Mouse (Mus musculus): ENCODE results near the gene Gm7358.
"Not testable (repeated sequence)": the region's sequence is repeated elsewhere in the genome, so short reads cannot be mapped to it uniquely, and the experiment has no call there.

Gm7358 gene

DNA sequence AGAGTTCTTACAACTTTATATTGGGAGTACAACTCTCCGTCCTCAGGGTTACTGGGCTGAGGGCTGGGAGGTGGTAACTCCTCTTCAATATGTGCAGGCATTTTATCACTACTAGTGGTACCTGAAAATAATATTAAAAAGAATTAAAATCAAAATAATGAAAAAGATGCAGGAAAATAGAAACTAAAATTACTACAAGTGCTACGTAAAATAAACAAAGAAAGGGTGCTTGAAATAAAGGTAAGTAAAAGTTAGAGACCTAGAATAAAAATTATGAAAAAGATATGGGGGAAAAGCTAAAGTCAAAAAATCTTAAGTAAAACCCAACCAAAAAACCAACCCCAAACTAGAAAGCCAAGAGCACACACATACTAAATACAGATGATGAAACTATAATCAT, at the start of gene Gm7358:
Gm7358 (minus strand) TSS at position 101 of the 400 bp plus-strand sequence.
- in situ Hi-C loops (cut with MseI, MboI), result not testable (repeated sequence)

DNA sequence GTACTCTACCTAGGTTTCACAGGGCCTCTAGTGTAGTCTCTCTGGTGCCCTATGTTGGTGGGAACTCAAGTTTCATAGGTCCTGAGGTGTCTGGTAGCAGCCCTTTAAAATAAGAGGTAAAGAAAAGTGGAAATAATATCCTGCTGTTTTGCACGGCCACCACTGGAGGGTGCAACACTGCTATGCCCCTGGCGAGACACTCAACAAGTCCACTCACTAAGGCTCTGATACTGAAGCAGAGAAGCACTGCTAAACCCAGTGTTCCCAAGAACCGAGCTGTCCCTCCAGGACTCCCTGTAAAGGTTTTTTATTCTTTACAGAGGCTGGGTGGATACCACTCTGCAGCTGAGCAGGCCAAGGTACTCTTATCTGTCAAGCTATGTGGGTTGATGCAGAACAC, 43.7 kb upstream of the Gm7358 start:
- in situ Hi-C loops (cut with MseI, MboI), result loop anchor here in 1 of 2 experiments (25.0 kb wide), 1 partner anchor 409 kb away; no protein-coding TSS in a partner anchor

DNA sequence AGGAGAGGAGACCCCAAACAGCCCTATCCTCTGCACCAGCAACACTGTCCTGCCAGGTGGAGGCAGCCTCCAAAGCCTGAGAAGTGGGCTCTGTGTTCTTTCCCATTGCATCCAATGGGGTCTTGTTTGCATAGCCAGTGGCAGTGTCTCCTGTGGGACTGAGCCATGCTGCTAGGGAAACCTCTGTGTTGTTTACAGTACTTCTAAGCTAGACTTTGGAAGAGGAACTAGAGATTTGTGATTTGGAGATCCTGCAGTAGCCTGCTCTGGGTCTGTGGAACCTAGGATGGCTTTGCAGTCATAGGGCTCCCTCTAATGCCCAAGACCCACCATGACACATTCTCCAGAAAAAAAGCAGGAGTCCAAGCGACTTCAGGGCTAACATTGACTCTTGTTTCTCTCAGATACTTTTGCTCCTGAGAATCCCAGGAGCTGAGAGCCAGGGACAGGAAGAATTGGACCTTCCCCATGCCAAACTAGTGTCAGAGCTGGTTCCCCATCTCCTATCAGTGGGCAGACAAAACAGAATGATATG, 42.2 kb upstream of the Gm7358 start:
- in situ Hi-C loops (cut with MseI, MboI), result loop anchor here in 1 of 2 experiments (25.0 kb wide), 1 partner anchor 411 kb away; no protein-coding TSS in a partner anchor

DNA sequence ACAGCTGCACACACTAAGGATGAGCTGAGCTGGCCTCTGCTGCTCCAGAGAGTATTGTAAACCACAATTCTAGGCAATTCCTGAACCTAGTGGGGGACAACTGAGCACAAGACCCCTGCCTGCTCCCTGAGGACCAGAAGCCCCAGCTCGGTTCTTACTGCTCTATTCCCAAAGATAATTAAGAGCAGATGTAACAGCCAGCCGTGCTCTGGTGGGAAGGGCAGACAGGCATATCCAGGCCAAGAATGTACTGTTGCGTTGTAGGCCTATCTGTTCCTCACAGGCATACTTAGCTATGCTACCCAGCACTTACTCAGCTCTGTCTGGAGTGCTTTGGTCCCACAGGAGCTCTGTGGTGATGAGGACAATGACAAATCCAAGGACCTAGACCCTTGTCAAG, 40.6 kb upstream of the Gm7358 start:
- in situ Hi-C loops (cut with MseI, MboI), result loop anchor here in 1 of 2 experiments (25.0 kb wide), 1 partner anchor 412 kb away; no protein-coding TSS in a partner anchor

DNA sequence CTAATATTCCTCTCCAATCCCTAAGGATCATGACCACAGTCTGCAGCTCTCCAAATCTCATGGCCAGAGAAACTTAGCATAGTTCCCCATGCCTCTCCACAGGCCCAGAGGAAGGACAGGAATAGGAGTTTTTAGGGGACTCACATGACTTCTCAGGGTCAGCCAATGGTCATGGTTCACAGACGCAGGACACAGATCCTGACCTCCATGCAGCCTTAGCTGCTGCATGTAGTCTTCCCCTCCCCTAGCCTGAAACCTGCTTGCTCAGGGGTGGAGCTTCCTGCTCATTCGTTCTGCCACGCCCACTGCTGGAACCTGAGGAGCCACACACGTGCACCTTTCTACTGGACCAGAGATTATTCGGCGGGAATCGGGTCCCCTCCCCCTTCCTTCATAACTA, 34.8 kb upstream of the Gm7358 start:
- in situ Hi-C loops (cut with MseI, MboI), result not testable (repeated sequence)

DNA sequence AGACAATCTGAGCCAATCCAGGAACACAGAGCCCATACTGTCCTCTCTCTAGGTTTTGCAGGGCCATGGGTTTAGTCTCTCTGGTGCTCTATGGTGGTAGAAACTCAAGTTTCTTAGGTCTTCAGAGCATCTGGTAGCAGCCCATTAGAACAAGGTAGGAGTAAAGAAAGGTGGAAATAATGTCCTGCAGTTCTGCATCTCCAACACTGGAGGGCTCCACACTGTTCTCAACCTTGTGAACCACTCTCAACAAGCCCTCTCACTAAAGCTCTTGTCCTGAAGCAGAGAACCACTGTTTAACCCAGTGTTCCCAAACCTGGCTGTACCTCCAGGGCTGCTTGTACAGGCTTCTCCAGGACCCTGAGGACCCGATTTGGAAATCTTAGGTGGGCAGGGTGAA, 27.3 kb upstream of the Gm7358 start:
- in situ Hi-C loops (cut with MseI, MboI), result not testable (repeated sequence)

DNA sequence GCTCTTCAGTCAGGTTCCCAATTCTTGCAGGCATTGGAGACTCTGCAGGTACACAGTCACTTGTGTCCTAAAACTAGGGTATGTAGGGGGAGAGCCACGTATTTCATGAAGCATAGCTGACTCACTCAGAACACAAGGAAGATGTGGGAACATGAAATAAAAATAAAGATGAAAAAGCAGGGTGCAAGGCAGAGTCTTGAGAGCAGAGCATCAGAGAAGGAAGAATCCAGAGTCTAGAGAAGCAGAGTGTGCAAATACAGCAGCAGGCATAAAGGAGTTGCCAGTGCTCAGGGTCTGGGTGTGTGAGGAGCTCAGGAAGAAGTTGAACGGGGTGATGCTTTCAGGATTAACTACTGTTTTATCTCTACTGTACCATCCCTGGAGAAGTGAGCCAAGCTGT, 17.5 kb downstream of the Gm7358 start:
- in situ Hi-C loops (cut with MseI, MboI), result not testable (repeated sequence)

DNA sequence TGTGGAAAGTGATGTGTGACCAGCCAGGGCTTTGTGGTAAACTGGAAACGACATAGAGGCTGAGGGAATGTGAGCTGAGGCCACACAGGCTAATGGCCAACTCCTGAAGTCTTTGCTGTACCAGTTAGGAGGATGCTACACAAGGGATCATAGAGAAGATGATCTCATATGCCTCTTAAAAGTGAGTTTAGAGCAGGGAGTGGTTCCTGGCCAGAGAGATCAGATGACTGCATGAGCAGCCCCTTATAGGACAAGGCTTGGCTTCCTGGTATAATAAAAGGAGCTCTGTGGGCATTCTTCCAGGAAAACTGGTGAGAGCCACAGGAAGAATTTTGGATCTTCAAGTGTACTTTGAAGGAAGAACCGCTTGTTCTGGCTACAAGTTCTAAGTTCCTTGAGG, 22.3 kb downstream of the Gm7358 start:
- in situ Hi-C loops (cut with MseI, MboI), result not testable (repeated sequence)

DNA sequence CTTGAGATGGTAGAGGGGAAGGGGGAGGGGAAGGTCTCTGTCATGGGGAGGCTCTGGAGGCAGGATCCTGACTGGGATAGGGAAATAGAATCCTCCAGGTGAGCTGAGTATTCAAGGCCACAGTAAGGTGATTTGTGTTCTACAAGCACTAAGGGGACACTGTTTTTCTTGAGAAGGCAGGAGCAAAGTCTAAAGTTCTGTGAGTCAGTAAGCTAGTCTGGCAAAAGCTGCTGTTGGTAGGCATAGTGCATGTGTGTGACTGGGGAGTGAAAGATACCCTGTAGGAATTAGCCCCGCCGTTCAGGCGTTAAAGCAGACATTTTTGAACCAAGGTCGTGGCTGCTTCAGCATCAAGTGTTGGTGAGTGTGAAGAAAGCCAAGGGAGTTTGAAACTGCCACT, 23.2 kb downstream of the Gm7358 start:
- in situ Hi-C loops (cut with MseI, MboI), result not testable (repeated sequence)
